Mouse (Mus musculus) midbrain, postnatal 0 days (tissue): ENCODE data around the gene Zcrb1. TPM values are rescaled to one million over a fixed set of nuclear protein-coding genes. Genes with fewer than 3 reads are reported as not detected.
"Not testable (repeated sequence)": the region's sequence is repeated elsewhere in the genome, so short reads cannot be mapped to it uniquely, and the experiment has no call there.

Source experiments
- ATAC-seq: fragments of 200-750 bp; cut with Nextera tagmentation; 2 replicates; pipeline ENCODE4 v1.8.0; 2017; ENCODE audit warnings: moderate number of reproducible peaks, mild to moderate bottlenecking, moderate TSS enrichment, moderate library complexity; ENCODE audit not compliant: low FRiP score
- DNase-seq: peaks from one replicate; pipeline ENCODE4 v3.0.0-alpha.2; 2015; ENCODE audit warnings: low spot score
- H3K27ac ChIP-seq: fragments of 300-500 bp; sonication (generic); 2 replicates; pipeline ENCODE4 v1.5.1; 2014; ENCODE audit warnings: low read depth, mild to moderate bottlenecking, low read length, mixed read lengths
- H3K27me3 ChIP-seq: fragments of 300-500 bp; sonication (generic); 2 replicates; pipeline ENCODE4 v1.6.1; 2014; ENCODE audit warnings: low read length, control low read depth, mixed read lengths; ENCODE audit not compliant: insufficient read depth
- H3K36me3 ChIP-seq: fragments of 300-500 bp; sonication (generic); 2 replicates; pipeline ENCODE4 v1.6.1; 2014; ENCODE audit warnings: low read length, control low read depth, mixed read lengths; ENCODE audit not compliant: insufficient read depth
- H3K4me1 ChIP-seq: fragments of 300-500 bp; sonication (generic); 2 replicates; pipeline ENCODE4 v1.6.1; 2014; ENCODE audit warnings: mild to moderate bottlenecking, control low read depth, antibody characterized with exemption, low read length, mixed read lengths; ENCODE audit not compliant: insufficient read depth
- H3K4me2 ChIP-seq: fragments of 300-500 bp; sonication (generic); 2 replicates; pipeline ENCODE4 v1.6.1; 2014; ENCODE audit warnings: low read depth, mild to moderate bottlenecking, low read length, mixed read lengths; ENCODE audit not compliant: poor library complexity, severe bottlenecking
- H3K4me3 ChIP-seq: fragments of 300-500 bp; sonication (generic); 2 replicates; pipeline ENCODE4 v1.5.1; 2014; ENCODE audit warnings: low read depth, mild to moderate bottlenecking, low read length, moderate library complexity
- H3K9ac ChIP-seq: fragments of 300-500 bp; sonication (generic); replicated peaks from 2 replicates; pipeline ENCODE4 v1.6.1; 2014; ENCODE audit warnings: mild to moderate bottlenecking, low read length, moderate library complexity, mixed read lengths; ENCODE audit not compliant: poor library complexity, severe bottlenecking
- H3K9me3 ChIP-seq: fragments of 300-500 bp; sonication (generic); 2 replicates; pipeline ENCODE4 v1.6.1; 2016; ENCODE audit warnings: low read length, control low read depth
- CTCF ChIP-seq: IDR thresholded peaks from 2 replicates; pipeline ENCODE4 v1.5.1; 2016; ENCODE audit warnings: antibody characterized with exemption, mild to moderate bottlenecking
- WGBS: fragments of 180-500 bp; shearing (Covaris S2); extraction: QIAGEN DNeasy Blood & Tissue Kit; methylation state at CpG from one replicate; pipeline ENCODE4 v1.1.7; 2014; 5-methylcytosine and 5-hydroxymethylcytosine counted together
- polyA plus RNA-seq: library from polyadenylated mRNA; unstranded; fragments of >200 nt; fragmentation: Nextera tagmentation; extraction: Ambion mirVana; gene quantifications from 2 replicates; pipeline ENCODE4 v1.2.1, GENCODE M21; 2015
- total RNA-seq: library from RNA; depleted of rRNA; stranded (reverse); fragments of >200 nt; gene quantifications from 2 replicates; pipeline ENCODE4 v1.2.3, GENCODE M21; 2014

Gene Zcrb1
- total and polyA plus RNA-seq, 2 experiments from 2014 or later: 39.0 to 165 TPM

- peaks cover 4% of the 10 kb centered on the region; the same call in 1 of the 2 replicates for H3K36me3 ChIP-seq
- no peak overlapping the region for H3K4me2 ChIP-seq
- no peak overlapping the region for H3K27ac ChIP-seq
- H3K4me3 ChIP-seq: no peak overlapping the region
- no peaks in the 10 kb centered on the region for H3K4me1 ChIP-seq
- H3K9me3 ChIP-seq: no peaks in the 10 kb centered on the region
- TF ChIP-seq CTCF: no peak
- no peak overlapping the region for H3K9ac ChIP-seq
- ATAC-seq: no peak
- H3K27me3 ChIP-seq: no peaks in the 10 kb centered on the region
- 75% methylated on average over 5 of the region's 5 CpGs for WGBS
- DNase-seq: no peak
These were observed 16.8 kb downstream of the Zcrb1 start for GRCm38 (mm10) chr15:93381337-93381736.

- 80% methylated on average over 3 of the region's 3 CpGs for WGBS
These were observed 19.0 kb downstream of the Zcrb1 start for GRCm38 (mm10) chr15:93379177-93379576.

GRCm38 (mm10) chr15:93375696-93376095 is 22.4 kb downstream of the Zcrb1 start:
- Histone ChIP-seq H3K4me1 (no peaks in the 10 kb centered on the region), H3K9ac (no peak overlapping the region), H3K27ac (no peak overlapping the region), H3K9me3 (no peaks in the 10 kb centered on the region), H3K27me3 (no peaks in the 10 kb centered on the region), H3K36me3 (no peaks in the 10 kb centered on the region), H3K4me3 (no peak overlapping the region), H3K4me2 (no peak overlapping the region)
- WGBS: 94% methylated on average over 5 of the region's 5 CpGs
- TF ChIP-seq CTCF: no peak
- ATAC-seq: no peak
- DNase-seq: no peak

More at GRCm38 (mm10) chr15:93379177-93379576, 19.0 kb downstream of the Zcrb1 start:
- no peak overlapping the region for H3K4me3 ChIP-seq
- H3K9me3 ChIP-seq: no peaks in the 10 kb centered on the region
- H3K27me3 ChIP-seq: no peaks in the 10 kb centered on the region
- no peaks in the 10 kb centered on the region for H3K36me3 ChIP-seq
- TF ChIP-seq CTCF: peak; percentile 41
- H3K27ac ChIP-seq: no peak overlapping the region
- H3K4me2 ChIP-seq: no peak overlapping the region
- no peaks in the 10 kb centered on the region for H3K4me1 ChIP-seq
- ATAC-seq (no peak), DNase-seq (no peak)
- no peak overlapping the region for H3K9ac ChIP-seq

- ATAC-seq: not testable (repeated sequence)
These were observed 25.5 kb downstream of the Zcrb1 start for GRCm38 (mm10) chr15:93372525-93373119.

GRCm38 (mm10) chr15:93371838-93372237 is 26.3 kb downstream of the Zcrb1 start:
- H3K9ac ChIP-seq: no peak overlapping the region
- no peaks in the 10 kb centered on the region for H3K4me1 ChIP-seq
- no peaks in the 10 kb centered on the region for H3K27me3 ChIP-seq
- H3K27ac ChIP-seq: no peak overlapping the region
- ATAC-seq (no peak), DNase-seq (no peak)
- TF ChIP-seq CTCF: peak; percentile 35
- no peak overlapping the region for H3K4me3 ChIP-seq
- no peaks in the 10 kb centered on the region for H3K36me3 ChIP-seq
- H3K9me3 ChIP-seq: no peaks in the 10 kb centered on the region
- 86% methylated on average over 2 of the region's 2 CpGs for WGBS
- H3K4me2 ChIP-seq: no peak overlapping the region

More at GRCm38 (mm10) chr15:93372525-93373119, 25.5 kb downstream of the Zcrb1 start:
- H3K36me3 ChIP-seq, H3K4me2 ChIP-seq, H3K27ac ChIP-seq, H3K4me3 ChIP-seq, H3K9me3 ChIP-seq, DNase-seq, H3K9ac ChIP-seq, H3K27me3 ChIP-seq, H3K4me1 ChIP-seq: not testable (repeated sequence)

GRCm38 (mm10) chr15:93368558-93368957 is 29.6 kb downstream of the Zcrb1 start:
- Histone ChIP-seq H3K4me3 (no peak overlapping the region), H3K27me3 (no peaks in the 10 kb centered on the region), H3K9me3 (no peaks in the 10 kb centered on the region), H3K27ac (no peak overlapping the region), H3K9ac (no peak overlapping the region), H3K4me1 (no peaks in the 10 kb centered on the region), H3K4me2 (no peak overlapping the region), H3K36me3 (no peaks in the 10 kb centered on the region)
- WGBS: 72% methylated on average over 9 of the region's 9 CpGs
- DNase-seq: no peak
- no peak for TF ChIP-seq CTCF
- no peak for ATAC-seq
